Mouse (Mus musculus): ENCODE measurements around the gene Pctp.

Pctp gene

DNA sequence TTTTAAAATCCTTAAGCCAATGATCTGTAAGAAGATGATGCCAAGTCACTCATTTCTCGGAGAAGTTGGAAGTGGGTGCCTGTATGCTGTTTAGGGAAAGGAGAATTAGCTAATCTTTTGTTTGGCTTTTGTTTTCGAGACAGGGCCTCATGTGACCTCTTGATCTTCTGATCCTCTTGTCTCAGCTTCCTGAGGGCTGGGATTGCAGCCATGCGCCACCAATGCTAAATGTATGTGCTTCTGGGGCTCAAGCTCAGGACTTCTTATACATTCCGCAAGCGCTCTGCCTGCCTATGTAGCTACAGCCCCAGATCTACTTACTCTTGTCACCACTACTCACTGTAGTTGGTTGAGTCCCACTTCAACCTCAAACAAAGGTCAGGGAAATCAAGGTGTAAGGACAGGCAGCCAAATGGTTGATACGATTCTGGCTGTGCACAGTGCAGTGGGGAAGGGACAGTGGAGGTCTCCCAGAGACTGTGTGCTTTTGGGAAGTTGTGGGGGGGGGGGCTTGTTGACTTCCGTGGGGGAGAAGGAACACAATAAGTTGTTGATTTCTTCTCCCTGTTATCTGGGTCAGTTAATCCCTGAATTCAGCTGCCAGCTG is 24.8 kb downstream of the Pctp start:
- no peak for DNase-seq (ENCODE audit: low spot score)

DNA sequence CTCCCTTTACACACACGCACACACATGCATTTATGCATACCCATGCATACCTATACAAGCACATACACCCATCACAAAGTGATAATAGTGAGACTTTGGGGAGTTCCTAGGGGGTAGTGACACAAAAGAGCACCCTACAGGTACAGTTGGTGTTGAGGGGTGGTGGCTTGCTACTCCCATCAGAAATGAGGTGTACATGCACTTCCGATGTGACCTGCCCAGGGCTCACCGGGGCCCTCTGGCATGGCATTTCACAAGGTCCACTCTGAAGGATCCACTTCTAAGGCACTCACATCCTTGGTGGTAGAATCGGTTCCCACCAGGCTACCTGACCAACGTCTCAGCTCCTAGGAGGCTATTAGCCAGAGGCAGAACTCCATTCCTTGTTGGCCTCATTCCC is 26.3 kb downstream of the Pctp start:
- DNase-seq (ENCODE audit: low spot score) = no peak

DNA sequence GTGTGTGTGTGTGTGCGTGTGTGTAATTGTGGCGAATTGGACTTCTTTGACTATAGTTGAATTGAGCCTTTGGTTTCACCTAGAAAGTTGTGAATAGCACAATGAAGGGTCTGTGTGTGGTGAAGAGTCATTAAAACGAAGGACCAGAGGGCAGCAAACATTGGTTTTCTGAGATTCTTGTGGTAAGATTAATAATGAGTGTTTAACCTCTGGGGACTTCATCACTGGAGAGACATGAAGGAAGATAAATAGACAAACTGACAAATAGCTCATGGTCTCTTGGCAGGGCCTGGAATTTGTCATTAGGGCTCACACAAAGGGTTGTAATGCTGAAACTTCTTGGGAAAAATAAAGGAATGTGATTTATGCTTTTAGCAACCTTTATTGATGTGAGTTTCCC is 31.4 kb downstream of the Pctp start:
- no peak for DNase-seq (ENCODE audit: low spot score)

DNA sequence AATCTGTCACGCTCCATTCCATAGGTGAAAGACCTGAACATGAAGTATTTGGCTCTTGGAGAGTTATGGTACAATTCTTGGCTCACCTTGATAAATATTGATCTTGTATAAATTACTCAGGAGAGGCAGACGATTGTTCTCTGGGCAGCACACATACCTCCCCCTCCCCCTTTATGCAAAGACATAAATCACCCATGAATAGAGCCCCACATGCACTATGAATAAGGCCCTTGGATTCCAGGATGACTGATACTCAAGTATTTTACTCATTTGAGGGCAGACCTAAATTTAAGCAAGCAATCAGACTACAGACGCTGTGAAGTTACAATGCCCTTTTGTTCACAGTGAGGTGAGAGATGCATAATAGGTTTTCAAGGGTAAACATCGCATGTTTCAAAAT is 32.0 kb downstream of the Pctp start:
- DNase-seq (ENCODE audit: low spot score) = no peak

DNA sequence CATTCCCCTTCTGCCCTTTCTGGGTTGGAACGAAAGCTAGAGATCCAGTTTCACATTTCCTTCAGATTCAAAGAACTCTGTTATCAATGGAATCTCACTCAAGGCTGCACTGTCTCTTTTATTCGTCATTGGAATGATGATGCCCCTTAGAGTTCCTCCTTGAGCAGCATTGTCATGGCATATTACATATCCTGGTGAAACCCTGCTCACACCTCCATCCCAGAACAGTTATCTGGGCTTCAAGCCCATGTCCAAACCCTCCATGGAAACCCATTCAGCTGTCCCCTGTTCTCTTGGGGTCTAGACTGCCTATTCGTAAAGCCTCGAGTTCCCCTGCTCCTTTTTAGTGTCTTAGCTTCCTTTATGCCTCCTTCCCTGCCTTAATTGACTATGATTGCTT is 33.6 kb downstream of the Pctp start:
- no peak for DNase-seq (ENCODE audit: low spot score)

DNA sequence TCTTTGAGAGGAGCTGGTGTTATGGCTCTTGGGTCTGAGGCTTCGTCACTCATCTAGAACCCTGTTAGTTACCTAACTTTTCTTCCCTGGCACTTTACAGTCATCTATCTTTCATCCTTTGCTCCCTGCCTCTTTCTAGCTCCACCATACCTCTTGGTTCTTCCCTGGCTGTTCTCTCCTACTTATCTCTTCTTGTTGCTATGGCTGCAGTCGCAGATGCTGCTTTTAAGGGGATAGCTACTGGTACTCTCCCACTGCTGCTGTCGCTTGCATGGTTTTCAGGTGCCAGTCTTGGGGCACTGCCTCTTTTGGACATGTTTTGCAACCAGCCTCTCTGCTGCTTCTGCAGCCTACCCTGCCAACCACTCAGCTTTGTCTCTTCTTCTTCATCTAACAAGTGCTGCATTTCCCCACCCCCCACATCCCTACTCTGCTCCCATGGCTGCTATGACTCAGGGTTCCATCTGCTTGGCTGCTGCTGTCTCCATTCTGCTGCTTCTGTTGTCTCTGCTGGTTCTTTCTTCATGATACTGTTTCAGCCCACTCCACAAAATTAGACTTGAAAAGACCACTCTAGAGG is 51.9 kb downstream of the Pctp start:
- no peak for DNase-seq (ENCODE audit: low spot score)

DNA sequence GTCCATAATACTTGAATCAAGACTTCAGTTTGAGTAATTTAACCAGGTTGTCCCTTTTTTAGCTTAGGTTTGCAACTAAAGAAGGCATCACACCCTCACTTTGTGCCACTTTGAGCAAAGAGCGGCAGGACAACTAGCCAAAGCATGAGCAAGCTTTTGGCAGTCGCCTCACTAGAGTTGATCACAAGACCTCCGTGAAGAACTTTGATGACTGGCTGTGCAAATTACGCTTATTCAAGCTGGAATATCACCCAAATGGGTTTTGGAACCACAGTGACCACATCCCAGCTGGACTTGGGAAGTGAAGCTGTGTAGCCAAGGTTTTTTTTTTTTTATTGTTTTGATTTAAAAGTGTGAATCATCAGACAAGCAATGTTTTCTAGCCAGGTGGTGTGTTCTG is 54.9 kb downstream of the Pctp start:
- DNase-seq (ENCODE audit: low spot score) = no peak

DNA sequence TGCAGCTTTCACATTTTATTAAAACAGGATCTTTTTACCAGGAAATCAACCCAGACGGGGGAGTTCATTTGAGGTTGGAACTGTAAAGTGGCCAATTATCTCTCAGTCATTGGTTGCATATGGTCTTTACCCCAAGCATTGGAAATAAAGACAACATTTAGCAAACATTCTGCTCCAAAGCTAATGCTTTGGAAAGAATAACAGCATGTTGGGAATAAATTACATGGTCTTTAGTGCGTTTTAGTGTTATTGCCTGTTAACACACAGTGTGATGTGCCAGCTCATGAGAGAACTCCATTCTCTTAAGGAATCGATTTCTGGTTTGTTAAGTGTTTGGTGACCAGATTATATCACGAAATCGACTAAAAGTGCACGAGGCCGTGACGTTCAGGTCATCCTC is 57.5 kb downstream of the Pctp start:
- DNase-seq (ENCODE audit: low spot score) = no peak

DNA sequence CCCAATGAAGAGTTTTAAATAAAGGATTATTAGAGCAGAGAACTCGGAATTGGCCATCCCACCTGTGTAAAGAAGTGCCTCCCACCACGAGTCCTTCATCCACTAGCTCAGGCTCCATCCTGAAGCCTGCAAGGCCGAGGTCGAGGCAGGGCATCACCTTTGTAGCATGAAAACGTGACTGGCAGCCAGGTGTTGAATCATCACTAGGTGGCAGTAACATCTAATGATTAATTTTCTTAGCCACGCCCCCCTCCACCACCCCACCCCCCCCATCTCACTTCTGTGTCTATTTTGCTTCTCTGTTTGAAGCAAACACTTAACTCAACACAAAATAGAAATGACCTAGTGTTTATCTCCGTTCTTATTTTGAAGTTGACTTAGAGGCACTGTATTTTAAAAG is 65.5 kb downstream of the Pctp start:
- no peak for DNase-seq (ENCODE audit: low spot score)
